Mouse (Mus musculus) c-Kit-negative CD71-positive TER-119-positive erythroid progenitor cells, embryonic 14.5 days (primary cell): ENCODE measurements at regions not wholly inside any gene's neighbourhood (a gene's known extent, or its start where the extent isn't known, plus 50 kb on each side); places are given as distances from the start of the nearest gene placed in this dataset.

Experiments
- DNase-seq: peaks from one replicate; pipeline ENCODE4 v3.0.0-alpha.2; 2013; ENCODE audit warnings: low read depth, low spot score

DNA sequence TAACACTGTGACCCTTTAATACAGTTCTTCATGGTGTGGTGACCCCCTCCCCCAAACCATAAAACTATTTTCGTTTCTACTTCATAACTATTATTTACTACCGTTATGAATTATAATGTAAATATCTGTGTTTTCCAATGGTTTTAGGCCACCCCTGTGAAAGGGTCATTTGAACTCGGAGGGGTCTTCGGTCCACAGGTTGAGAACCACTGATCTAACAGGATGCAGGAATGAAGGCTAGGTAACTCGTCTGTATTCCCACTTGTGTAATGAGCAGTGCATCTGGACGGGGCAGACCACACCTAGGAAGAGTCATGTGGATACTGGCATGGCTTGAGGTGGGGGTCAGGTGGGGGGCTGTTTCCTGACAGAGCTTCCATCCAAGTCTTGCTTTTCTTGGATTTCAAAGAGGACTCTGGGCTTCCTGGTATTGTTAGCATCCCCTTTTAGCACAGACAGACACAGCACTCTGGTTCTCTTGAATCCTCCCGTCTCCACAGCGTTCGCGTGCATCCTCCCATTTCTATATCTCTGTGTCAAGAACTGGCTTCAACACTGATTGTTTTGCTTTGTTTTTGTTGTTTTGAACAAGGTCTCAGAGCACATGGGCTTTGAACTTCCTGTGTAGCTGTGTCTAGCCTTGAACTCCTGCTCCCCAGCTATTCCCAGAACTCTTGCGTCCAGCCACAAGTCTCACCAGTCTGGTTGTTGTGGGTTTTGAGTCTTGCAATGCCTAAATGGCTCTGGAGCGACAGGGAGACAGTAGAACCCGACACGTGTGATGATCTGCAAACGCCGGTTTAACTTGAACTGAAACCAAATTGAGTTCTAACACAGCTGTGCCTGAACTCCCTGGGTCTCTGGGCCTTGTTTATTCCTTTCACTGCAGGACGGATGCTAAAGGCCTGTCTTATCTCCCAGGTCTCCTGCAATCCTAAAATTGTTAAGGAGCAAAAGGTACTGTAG, 75.4 kb upstream of the Ralgps2 start:
- no peak for DNase-seq

- DNase-seq, result no peak
These were observed 74.2 kb upstream of the Ralgps2 start for GRCm38 (mm10) chr1:157013669-157014048.

GRCm38 (mm10) chr1:157012950-157013668, 73.7 kb upstream of the Ralgps2 start:
- DNase-seq, result no peak

GRCm38 (mm10) chr1:157011226-157011625, 71.8 kb upstream of the Ralgps2 start:
- DNase-seq, result no peak

GRCm38 (mm10) chr1:157009427-157009826, 70.0 kb upstream of the Ralgps2 start:
- no peak for DNase-seq

GRCm38 (mm10) chr1:157007891-157008730, 68.7 kb upstream of the Ralgps2 start:
- no peak for DNase-seq

- DNase-seq, result no peak
These were observed 65.1 kb upstream of the Ralgps2 start for GRCm38 (mm10) chr1:157004312-157005074.

DNA sequence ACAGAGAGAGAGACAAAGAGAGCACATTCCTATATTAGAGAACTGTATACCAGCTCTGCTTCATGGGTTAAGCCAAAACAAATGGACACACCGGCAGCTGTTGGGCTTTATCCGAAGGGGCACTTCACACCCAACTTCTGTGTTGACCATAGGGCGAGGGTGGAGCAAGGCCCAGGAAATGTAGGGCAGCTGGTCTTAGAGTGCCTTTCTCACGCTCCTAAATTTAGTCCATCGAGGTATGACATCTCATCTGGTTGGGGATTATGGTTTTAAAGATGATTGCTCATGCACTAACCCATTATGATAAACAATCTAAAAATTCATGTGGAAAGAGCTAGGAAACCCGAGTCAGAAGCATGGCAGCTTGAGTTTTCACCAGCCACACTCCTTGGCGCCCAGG, 63.6 kb upstream of the Ralgps2 start:
- no peak for DNase-seq

DNA sequence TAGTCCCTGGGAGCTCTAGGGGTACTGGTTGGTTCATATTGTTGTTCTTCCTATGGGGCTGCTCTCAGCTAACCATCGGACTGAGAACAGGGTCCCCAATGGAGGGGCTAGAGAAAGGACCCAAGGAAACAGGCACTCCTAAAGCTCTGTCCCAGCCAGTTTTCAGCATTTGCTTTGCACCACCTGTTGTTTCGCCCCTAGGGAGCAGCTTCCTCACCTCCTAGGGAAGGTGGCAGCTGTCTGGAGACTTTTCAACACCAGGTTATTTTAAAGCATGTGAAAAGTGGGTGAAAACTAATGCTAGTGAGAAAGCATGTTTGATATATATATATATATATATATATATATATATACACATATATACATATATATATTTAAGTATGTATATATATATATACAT, 62.8 kb upstream of the Ralgps2 start:
- DNase-seq, result no peak

- no peak for DNase-seq
These were observed 61.7 kb upstream of the Ralgps2 start for GRCm38 (mm10) chr1:157001008-157001660.

- DNase-seq, result no peak
These were observed 60.5 kb upstream of the Ralgps2 start for GRCm38 (mm10) chr1:156999947-157000346.

DNA sequence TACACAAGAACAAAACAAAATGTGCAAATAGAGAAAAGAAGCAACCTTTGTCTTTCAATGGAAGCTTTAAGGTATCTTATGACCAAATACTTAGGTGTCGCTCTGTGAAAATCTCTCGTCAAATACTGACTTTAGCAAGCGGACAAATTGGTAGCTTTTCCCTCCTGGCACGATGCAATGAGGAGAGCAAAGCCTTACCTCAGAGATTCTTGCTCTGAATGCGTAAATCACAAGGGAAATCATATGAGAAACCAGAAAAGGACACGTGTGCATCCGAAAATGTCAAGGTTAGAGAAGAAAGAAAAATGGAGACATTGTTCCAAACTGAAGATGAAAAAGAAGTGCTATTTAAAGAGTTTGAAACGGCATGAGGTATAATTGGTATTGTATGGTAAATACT, 59.8 kb upstream of the Ralgps2 start:
- DNase-seq, result no peak

DNA sequence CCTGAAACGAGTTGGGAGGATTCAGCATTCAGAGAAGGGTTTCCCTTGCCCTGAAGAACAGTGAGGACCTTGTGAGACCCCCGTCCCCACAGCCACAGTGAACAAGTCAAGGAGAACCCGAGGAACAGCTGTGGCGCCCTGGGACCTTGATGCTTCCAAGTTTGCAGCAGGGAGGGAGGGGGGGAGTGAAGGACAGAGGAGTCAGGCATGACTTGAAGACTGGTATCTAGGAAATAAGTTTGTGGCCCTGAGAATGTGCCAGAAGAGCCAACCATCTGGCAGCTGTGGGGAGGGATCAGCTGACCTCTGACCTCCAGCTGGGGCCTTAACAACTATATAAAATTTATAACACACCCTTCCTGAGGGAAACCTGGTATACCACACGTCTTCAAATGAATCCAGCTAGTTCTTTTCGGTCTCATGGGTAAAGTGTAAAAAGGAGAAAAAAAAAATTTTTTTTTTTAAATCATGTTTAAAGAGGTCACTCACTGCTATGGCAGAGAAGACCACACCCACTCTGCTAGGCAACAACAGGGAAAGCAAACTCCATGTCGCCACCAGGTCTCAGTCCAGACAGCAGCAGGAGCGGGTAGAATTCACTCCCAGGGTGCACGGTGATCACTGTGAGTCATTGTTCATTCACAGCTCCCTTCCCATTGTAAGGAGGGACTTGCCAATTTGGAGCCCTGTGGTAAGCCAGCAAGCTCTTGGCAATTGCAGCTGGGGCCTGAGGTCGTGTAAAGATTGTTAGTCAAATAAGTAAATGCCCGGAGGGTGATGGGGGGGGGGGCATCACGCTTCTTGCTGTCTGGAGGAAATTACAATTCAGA, 58.3 kb upstream of the Ralgps2 start:
- no peak for DNase-seq

GRCm38 (mm10) chr1:156997033-156997432, 57.6 kb upstream of the Ralgps2 start:
- DNase-seq, result no peak

GRCm38 (mm10) chr1:156996084-156996880, 56.9 kb upstream of the Ralgps2 start:
- no peak for DNase-seq

- no peak for DNase-seq
These were observed 55.9 kb upstream of the Ralgps2 start for GRCm38 (mm10) chr1:156995180-156995951.

- no peak for DNase-seq
These were observed 55.2 kb upstream of the Ralgps2 start for GRCm38 (mm10) chr1:156994644-156995016.

GRCm38 (mm10) chr1:156994005-156994643, 54.7 kb upstream of the Ralgps2 start:
- DNase-seq, result no peak
